Mouse (Mus musculus) monocyte, adult 2 months (primary cell): Measurements from ENCODE around the gene Etv4.

Source experiments
- DNase-seq, 2 experiments: peaks; one replicate each; pipeline ENCODE4 v3.0.0; 2022; ENCODE audit warnings: low spot score in 2 of 2, low read depth in 1 of 2

Gene Etv4

GRCm38 (mm10) chr11:101786651-101787050, 1.5 kb upstream of the Etv4 start:
- no peak for DNase-seq

- DNase-seq: no peak
Measured at GRCm38 (mm10) chr11:101785852-101786205, 658 bp upstream of the Etv4 start.

- no peak for DNase-seq
Measured at GRCm38 (mm10) chr11:101784488-101785142, 556 bp downstream of the Etv4 start.

- DNase-seq: no peak
Measured at GRCm38 (mm10) chr11:101784072-101784471, 1.1 kb downstream of the Etv4 start.

- no peak for DNase-seq
Measured at GRCm38 (mm10) chr11:101783584-101783983, 1.6 kb downstream of the Etv4 start.

- DNase-seq: no peak
Measured at GRCm38 (mm10) chr11:101783135-101783534, 2.0 kb downstream of the Etv4 start.

GRCm38 (mm10) chr11:101776846-101777245, 8.3 kb downstream of the Etv4 start:
- no peak for DNase-seq

GRCm38 (mm10) chr11:101772449-101772848, 12.7 kb downstream of the Etv4 start:
- DNase-seq: no peak

- no peak for DNase-seq
Measured at GRCm38 (mm10) chr11:101772027-101772426, 13.1 kb downstream of the Etv4 start.

GRCm38 (mm10) chr11:101770266-101770665, 14.9 kb downstream of the Etv4 start:
- no peak for DNase-seq

- no peak for DNase-seq
Measured at GRCm38 (mm10) chr11:101768721-101769120, 16.4 kb downstream of the Etv4 start.

GRCm38 (mm10) chr11:101767326-101767725, 17.8 kb downstream of the Etv4 start:
- DNase-seq: no peak

GRCm38 (mm10) chr11:101764546-101764945, 20.6 kb downstream of the Etv4 start:
- no peak for DNase-seq

GRCm38 (mm10) chr11:101763723-101764122, 21.4 kb downstream of the Etv4 start:
- no peak for DNase-seq

GRCm38 (mm10) chr11:101759530-101759929, 25.6 kb downstream of the Etv4 start:
- DNase-seq: no peak

- DNase-seq: no peak
Measured at GRCm38 (mm10) chr11:101758431-101758830, 26.7 kb downstream of the Etv4 start.

GRCm38 (mm10) chr11:101757366-101757765, 27.8 kb downstream of the Etv4 start:
- DNase-seq: no peak

- DNase-seq: no peak
Measured at GRCm38 (mm10) chr11:101756616-101757015, 28.6 kb downstream of the Etv4 start.

GRCm38 (mm10) chr11:101733596-101733995, 51.6 kb downstream of the Etv4 start:
- no peak for DNase-seq

GRCm38 (mm10) chr11:101732518-101733440, 52.4 kb downstream of the Etv4 start, which contains the start of gene Dhx8:
Gene Dhx8, plus strand, starts transcription at chr11:101732919.
- DNase-seq: peak; percentile 93 to 96

GRCm38 (mm10) chr11:101729308-101729707, 55.9 kb downstream of the Etv4 start:
- DNase-seq: no peak

- no peak for DNase-seq
Measured at GRCm38 (mm10) chr11:101726765-101727164, 58.4 kb downstream of the Etv4 start.
